Mouse (Mus musculus) midbrain, embryonic 16.5 days (tissue): ENCODE results near the gene Lrrk2. TPM values are rescaled to one million over a fixed set of nuclear protein-coding genes. Genes with fewer than 3 reads are reported as not detected.

Experiments
- ATAC-seq: fragments of 200-750 bp; cut with Nextera tagmentation; 2 replicates; pipeline ENCODE4 v1.8.0; 2017; ENCODE audit warnings: moderate TSS enrichment
- H3K27ac ChIP-seq: fragments of 300-500 bp; sonication (generic); 2 replicates; pipeline ENCODE4 v1.5.1; 2014; ENCODE audit warnings: mild to moderate bottlenecking, low read length, mixed read lengths
- H3K27me3 ChIP-seq: fragments of 300-500 bp; sonication (generic); 2 replicates; pipeline ENCODE4 v1.6.1; 2014; ENCODE audit warnings: low read depth, low read length, mixed read lengths; ENCODE audit not compliant: control insufficient read depth, insufficient read depth
- H3K36me3 ChIP-seq: fragments of 300-500 bp; sonication (generic); 2 replicates; pipeline ENCODE4 v1.6.1; 2014; ENCODE audit warnings: mild to moderate bottlenecking, low read length, moderate library complexity, mixed read lengths; ENCODE audit not compliant: control insufficient read depth, insufficient read depth
- H3K4me1 ChIP-seq: fragments of 300-500 bp; sonication (generic); 2 replicates; pipeline ENCODE4 v1.6.1; 2014; ENCODE audit warnings: mild to moderate bottlenecking, low read length, mixed read lengths; ENCODE audit not compliant: control insufficient read depth, insufficient read depth
- H3K4me2 ChIP-seq: fragments of 300-500 bp; sonication (generic); 2 replicates; pipeline ENCODE4 v1.6.1; 2014; ENCODE audit warnings: mild to moderate bottlenecking, low read length, mixed read lengths
- H3K4me3 ChIP-seq: fragments of 300-500 bp; sonication (generic); 2 replicates; pipeline ENCODE4 v1.5.1; 2014; ENCODE audit warnings: low read depth, mild to moderate bottlenecking, low read length, moderate library complexity, mixed read lengths
- H3K9ac ChIP-seq: fragments of 300-500 bp; sonication (generic); 2 replicates; pipeline ENCODE4 v1.6.1; 2014; ENCODE audit warnings: low read depth, low read length, mixed read lengths
- H3K9me3 ChIP-seq: fragments of 300-500 bp; sonication (generic); replicated peaks from 2 replicates; pipeline ENCODE4 v1.6.1; 2014; ENCODE audit warnings: mild to moderate bottlenecking, low read length, mixed read lengths; ENCODE audit not compliant: control insufficient read depth, poor library complexity, severe bottlenecking
- WGBS: fragments of 180-500 bp; shearing (Covaris S2); extraction: QIAGEN DNeasy Blood & Tissue Kit; methylation state at CpG from one replicate; pipeline ENCODE4 v1.1.7; 2014; 5-methylcytosine and 5-hydroxymethylcytosine counted together
- polyA plus RNA-seq: library from polyadenylated mRNA; unstranded; fragments of >200 nt; fragmentation: Nextera tagmentation; extraction: Ambion mirVana; gene quantifications from 2 replicates; pipeline ENCODE4 v1.2.1, GENCODE M21; 2015

The Lrrk2 gene
- 1.5 and 1.6 TPM in 2 replicates for polyA plus RNA-seq

DNA sequence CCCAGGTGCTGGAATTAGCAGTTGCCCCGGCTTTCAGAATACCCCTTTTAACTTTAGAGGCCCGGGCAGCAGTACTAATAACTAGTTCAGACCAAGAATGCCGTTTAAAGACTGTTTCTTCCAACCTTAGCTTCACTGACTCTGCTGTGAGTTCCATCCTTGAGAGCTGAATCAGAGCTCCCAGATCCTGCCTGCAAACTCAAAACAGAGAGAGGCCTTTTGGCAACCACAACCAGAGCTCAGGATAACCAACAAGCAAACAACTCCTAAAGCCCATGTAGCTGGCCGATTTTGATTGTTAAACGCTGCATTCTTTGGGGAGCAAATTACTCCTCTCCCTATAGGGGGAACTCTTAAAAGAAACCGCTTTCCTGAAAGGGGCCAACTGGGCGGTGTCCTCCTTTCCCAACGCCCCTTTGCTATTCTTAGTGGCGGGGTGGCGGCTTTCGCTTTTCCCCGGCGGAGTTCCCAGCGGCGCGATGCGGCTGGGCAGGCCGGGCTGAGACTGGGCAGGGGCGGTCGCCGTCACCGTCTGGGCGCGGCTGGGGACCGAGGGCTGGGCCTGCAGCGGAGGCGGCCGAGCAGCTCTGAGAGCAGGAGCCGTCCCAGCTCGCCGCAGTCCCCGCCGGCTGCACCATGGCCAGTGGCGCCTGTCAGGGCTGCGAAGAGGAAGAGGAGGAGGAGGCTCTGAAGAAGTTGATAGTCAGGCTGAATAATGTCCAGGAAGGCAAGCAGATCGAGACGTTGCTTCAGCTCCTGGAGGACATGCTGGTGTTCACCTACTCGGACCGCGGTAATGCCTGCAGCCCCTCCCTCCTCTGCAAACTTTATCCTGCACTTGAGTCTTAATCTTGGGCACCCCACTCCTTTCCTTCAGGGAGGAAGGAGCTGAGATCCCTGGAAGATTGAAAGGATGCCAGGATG lies at the start of gene Lrrk2:
TSS of gene Lrrk2 (plus strand) at position 531 of the 924 bp plus-strand sequence.
- 3% methylated on average over 40 of the region's 40 CpGs for WGBS
- H3K4me3 ChIP-seq = peak within 1 kb of the TSS; percentile 45
- no peaks in the 10 kb centered on the region for H3K27me3 ChIP-seq
- H3K9me3 ChIP-seq = no peaks in the 10 kb centered on the region
- peak within 1 kb of the TSS; percentile 65 for H3K4me2 ChIP-seq
- peak; percentile 95 for ATAC-seq
- peaks cover 7% of the 10 kb centered on the region; the same call in 1 of the 2 replicates for H3K4me1 ChIP-seq
- H3K9ac ChIP-seq = peak within 1 kb of the TSS; percentile 60
- H3K27ac ChIP-seq = peak within 1 kb of the TSS; percentile 9
- H3K36me3 ChIP-seq = no peaks in the 10 kb centered on the region

DNA sequence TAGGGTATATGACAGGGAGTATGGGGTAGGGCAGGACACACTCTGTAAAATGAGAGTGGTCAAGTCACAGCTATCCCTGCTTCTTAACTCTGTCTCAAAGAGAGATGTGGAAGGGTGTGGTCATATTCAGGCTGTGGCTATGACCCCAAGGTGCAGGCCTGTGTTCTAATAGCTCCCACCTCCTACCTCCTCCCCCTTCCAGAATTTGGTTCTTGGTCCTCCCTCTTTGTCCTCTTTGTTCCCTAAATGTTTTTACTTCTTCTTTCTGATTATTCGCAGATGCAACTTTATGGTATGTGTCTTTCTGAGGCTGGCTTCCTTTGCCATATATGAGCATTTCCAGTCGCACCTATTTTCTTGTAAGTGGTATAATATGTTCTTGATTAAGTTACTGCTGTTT lies 48.5 kb upstream of the Lrrk2 start:
- WGBS = 95% methylated on average over 2 of the region's 2 CpGs

DNA sequence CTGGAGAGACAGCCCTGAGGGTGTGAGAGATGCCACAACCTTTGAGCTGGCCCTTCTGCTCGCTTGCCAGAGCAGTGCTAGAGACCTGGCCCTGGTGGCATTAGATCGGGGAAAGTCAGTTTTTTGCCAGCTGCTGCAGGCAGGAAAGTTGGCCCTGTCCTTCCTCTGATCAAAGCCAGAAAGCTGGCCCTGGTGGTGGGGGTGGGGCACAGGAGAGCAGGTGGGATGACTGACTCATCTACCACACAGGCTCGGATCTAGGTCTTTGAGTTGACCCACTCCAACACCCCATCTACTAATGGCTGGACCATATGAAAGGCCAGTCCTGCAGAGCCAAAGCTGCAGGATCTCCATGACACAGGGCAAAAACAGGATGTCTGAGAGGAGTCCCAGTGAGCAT lies 43.8 kb upstream of the Lrrk2 start:
- Histone ChIP-seq H3K36me3 (no peaks in the 10 kb centered on the region), H3K4me3 (no peak overlapping the region), H3K27ac (no peak overlapping the region), H3K4me1 (no peaks in the 10 kb centered on the region), H3K4me2 (no peak overlapping the region), H3K9ac (no peak overlapping the region), H3K9me3 (no peaks in the 10 kb centered on the region), H3K27me3 (no peaks in the 10 kb centered on the region)
- no peak for ATAC-seq
- WGBS = 81% methylated on average over 3 of the region's 3 CpGs

More for the DNA sequence above, 48.5 kb upstream of the Lrrk2 start:
- Histone ChIP-seq H3K4me1 (no peaks in the 10 kb centered on the region), H3K4me3 (no peak overlapping the region), H3K9ac (no peak overlapping the region), H3K27ac (no peak overlapping the region), H3K4me2 (no peak overlapping the region), H3K36me3 (no peaks in the 10 kb centered on the region), H3K27me3 (no peaks in the 10 kb centered on the region), H3K9me3 (no peaks in the 10 kb centered on the region)
- ATAC-seq = no peak

DNA sequence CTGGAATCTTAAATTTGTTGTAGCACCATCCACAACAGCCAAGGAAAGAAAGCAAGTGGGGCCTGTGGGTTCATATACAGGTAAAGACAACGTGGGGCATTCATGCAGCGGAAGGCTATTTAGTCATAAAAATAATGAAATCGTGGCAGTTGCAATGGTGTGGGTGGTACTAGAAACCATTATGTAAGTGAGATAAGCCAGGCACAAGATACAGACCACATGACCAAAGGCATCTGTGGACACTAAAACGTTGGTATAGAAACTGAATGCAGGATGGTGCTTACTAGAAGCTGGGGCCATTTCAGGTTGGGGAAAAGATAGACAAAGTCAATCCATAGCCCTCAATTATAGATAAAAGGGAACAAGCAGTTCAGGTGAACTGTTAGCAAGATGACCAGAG lies 40.5 kb upstream of the Lrrk2 start:
- H3K27me3 ChIP-seq = no peaks in the 10 kb centered on the region
- ATAC-seq = no peak
- no peaks in the 10 kb centered on the region for H3K36me3 ChIP-seq
- no peak overlapping the region for H3K4me3 ChIP-seq
- H3K4me1 ChIP-seq = no peaks in the 10 kb centered on the region
- no peaks in the 10 kb centered on the region for H3K9me3 ChIP-seq
- no peak overlapping the region for H3K4me2 ChIP-seq
- WGBS = 89% methylated on average over 4 of the region's 4 CpGs
- H3K9ac ChIP-seq = no peak overlapping the region
- H3K27ac ChIP-seq = no peak overlapping the region

DNA sequence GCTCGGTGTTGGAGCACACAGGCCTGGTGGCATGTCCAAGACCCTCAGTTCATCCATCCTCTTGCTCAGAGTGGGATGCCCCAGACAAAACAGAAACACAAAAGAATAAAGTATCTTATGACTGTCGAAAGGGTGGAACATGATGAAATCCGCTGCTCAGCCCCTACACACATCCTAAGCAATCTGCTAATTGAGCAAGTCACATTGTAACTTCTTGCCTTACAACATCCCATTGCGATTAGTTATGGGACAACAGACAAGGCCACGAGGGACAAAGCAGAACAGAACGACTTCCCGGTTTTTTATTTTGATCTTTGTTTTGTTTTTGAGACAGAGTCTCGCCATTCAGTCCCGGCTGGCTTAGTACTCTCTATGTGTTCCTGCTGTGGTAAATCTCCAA lies 39.9 kb upstream of the Lrrk2 start:
- H3K4me1 ChIP-seq = no peaks in the 10 kb centered on the region
- H3K9me3 ChIP-seq = no peaks in the 10 kb centered on the region
- H3K36me3 ChIP-seq = no peaks in the 10 kb centered on the region
- no peak for ATAC-seq
- WGBS = 81% methylated on average over 9 of the region's 9 CpGs
- no peak overlapping the region for H3K27ac ChIP-seq
- H3K4me2 ChIP-seq = no peak overlapping the region
- H3K27me3 ChIP-seq = no peaks in the 10 kb centered on the region
- H3K4me3 ChIP-seq = no peak overlapping the region
- H3K9ac ChIP-seq = no peak overlapping the region

DNA sequence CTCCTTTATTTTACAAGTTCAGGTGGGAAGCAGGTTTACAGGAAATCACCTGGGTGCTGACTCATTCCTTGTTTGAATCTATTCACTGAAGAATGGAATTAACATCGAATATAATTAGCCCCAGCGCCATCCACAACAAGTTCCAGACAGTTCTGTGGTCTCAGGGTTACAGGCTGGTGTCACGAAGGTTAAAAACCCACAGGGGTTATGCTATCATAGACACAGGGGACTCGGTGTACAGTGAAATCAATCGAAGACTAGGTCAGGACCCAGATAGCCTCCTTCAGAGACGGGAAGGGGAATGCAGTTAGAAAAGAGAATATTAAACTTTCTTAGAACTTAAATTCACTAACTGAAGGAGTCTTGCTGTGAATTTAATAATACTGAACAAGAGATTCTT lies 39.2 kb upstream of the Lrrk2 start:
- no peak overlapping the region for H3K4me2 ChIP-seq
- no peaks in the 10 kb centered on the region for H3K36me3 ChIP-seq
- H3K9ac ChIP-seq = no peak overlapping the region
- WGBS = 69% methylated on average over 6 of the region's 6 CpGs
- no peak for ATAC-seq
- H3K4me1 ChIP-seq = no peaks in the 10 kb centered on the region
- no peak overlapping the region for H3K4me3 ChIP-seq
- no peaks in the 10 kb centered on the region for H3K9me3 ChIP-seq
- no peak overlapping the region for H3K27ac ChIP-seq
- no peaks in the 10 kb centered on the region for H3K27me3 ChIP-seq

DNA sequence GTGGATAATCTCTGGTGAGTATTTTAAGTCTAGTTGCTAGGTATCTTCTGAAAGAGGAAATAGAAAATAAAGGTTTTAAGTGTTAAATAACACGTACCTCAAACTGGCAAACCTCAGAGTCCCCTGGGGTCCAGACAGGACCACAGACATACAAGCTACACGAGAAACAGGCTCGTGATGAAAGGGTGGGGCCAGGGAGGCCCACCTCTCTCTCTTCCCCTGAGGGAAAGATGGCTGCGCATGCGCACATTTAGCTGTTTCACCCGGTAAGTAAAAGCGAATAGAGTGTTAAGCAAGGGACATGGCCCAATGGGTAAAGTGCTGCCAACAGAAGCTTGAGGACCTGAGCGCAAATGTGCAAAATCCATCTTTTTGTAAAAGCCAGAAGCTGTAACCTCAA lies 38.7 kb upstream of the Lrrk2 start:
- no peak for ATAC-seq
- Histone ChIP-seq H3K4me1 (no peaks in the 10 kb centered on the region), H3K27ac (no peak overlapping the region), H3K9ac (no peak overlapping the region), H3K9me3 (no peaks in the 10 kb centered on the region), H3K27me3 (no peaks in the 10 kb centered on the region), H3K4me3 (no peak overlapping the region), H3K36me3 (no peaks in the 10 kb centered on the region), H3K4me2 (no peak overlapping the region)
- WGBS = 76% methylated on average over 8 of the region's 8 CpGs

DNA sequence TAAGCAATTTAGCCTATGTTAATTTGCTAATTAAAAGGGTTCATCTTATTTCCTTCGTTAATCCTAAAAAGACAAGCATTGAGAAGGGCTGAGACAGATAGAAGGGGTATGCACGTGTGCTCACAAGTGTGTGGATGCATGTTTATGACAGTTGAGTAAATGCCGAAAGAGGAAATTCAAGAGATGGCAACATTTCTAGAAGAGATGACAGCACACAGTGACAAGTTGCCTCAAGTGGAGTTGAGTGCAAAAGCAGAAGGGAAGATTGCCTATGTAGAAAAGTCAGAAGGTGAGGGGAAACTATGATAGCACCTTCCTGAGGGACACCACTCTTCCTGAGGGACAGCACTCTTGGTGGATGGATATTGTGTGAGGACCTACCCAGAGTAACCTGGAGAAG lies 31.3 kb upstream of the Lrrk2 start:
- Histone ChIP-seq H3K27me3 (no peaks in the 10 kb centered on the region), H3K4me1 (no peaks in the 10 kb centered on the region; the same call in 1 of the 2 replicates), H3K36me3 (no peaks in the 10 kb centered on the region), H3K9ac (no peak overlapping the region), H3K9me3 (no peaks in the 10 kb centered on the region), H3K27ac (no peak overlapping the region), H3K4me3 (no peak overlapping the region), H3K4me2 (no peak overlapping the region)
- no peak for ATAC-seq
- 83% methylated on average over 3 of the region's 3 CpGs for WGBS

DNA sequence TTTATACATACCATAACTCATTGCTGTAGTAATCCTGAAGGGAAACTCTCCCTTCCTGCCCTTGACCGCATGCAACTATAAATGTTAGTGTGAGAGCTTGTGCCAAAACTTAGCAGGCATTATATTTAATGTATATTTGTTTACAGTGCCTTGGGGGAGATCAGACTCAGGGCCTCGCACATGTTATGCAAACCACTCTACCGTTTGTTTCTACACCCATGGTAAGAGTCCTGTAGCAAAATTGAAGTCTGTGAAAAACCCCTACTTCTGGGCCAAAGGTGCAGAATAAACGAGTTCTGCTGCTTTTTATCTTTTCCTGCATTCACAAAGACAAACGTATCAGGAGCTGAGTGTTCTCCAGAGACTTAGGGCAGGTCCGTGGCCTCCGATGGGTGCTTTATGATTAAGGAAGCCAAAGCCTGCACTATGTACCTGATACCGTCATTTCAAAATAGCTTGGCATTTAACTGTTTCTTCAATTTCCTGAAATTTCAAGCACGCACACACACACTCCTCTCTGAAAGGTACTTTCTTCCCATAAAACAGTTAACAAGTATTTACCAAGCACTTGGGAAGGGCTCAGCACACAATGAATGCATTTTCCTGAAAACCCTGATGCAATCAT lies 30.2 kb upstream of the Lrrk2 start:
- no peak for ATAC-seq
- Histone ChIP-seq H3K27ac (no peak overlapping the region), H3K27me3 (no peaks in the 10 kb centered on the region), H3K4me3 (no peak overlapping the region), H3K4me1 (no peaks in the 10 kb centered on the region; the same call in 1 of the 2 replicates), H3K4me2 (no peak overlapping the region), H3K36me3 (no peaks in the 10 kb centered on the region), H3K9ac (no peak overlapping the region), H3K9me3 (no peaks in the 10 kb centered on the region)
- 80% methylated on average over 9 of the region's 9 CpGs for WGBS
